Mouse (Mus musculus): ENCODE measurements at regions not wholly inside any gene's neighbourhood (a gene's known extent, or its start where the extent isn't known, plus 50 kb on each side); places are given as distances from the start of the nearest gene placed in this dataset. TPM values are rescaled to one million over a fixed set of nuclear protein-coding genes. Genes with fewer than 3 reads are reported as not detected.

GRCm38 (mm10) chr3:3000199-3000598, 2750.4 kb upstream of the Gm8797 start:
- Histone ChIP-seq H3K9me3 (replicated peaks) (peaks cover 49% of the 10 kb centered on the region), H3K27me3 (ENCODE audit: low read depth, poor library complexity, severe bottlenecking) (no peaks in the 10 kb centered on the region), H3K4me1 (no peaks in the 10 kb centered on the region), H3K4me3 (no peak overlapping the region), H3K27ac (replicated peaks) (no peak overlapping the region), H3K36me3 (no peaks in the 10 kb centered on the region)
- DNase-seq (ENCODE audit: low spot score), result peak; percentile 5

GRCm38 (mm10) chr3:3001224-3001623, 2749.4 kb upstream of the Gm8797 start:
- no peaks in the 10 kb centered on the region for H3K4me1 ChIP-seq
- H3K4me3 ChIP-seq, result no peak overlapping the region
- peaks cover 59% of the 10 kb centered on the region for H3K9me3 ChIP-seq (replicated peaks)
- H3K27me3 ChIP-seq (ENCODE audit: low read depth, poor library complexity, severe bottlenecking), result no peaks in the 10 kb centered on the region
- DNase-seq (ENCODE audit: low spot score), result peak; percentile 4
- no peaks in the 10 kb centered on the region for H3K36me3 ChIP-seq
- H3K27ac ChIP-seq (replicated peaks), result no peak overlapping the region
- 69% methylated on average over 4 of the region's 4 CpGs for WGBS

GRCm38 (mm10) chr3:3001639-3002038, 2749.0 kb upstream of the Gm8797 start:
- Histone ChIP-seq H3K27ac (replicated peaks) (no peak overlapping the region), H3K27me3 (ENCODE audit: low read depth, poor library complexity, severe bottlenecking) (no peaks in the 10 kb centered on the region), H3K4me1 (no peaks in the 10 kb centered on the region), H3K9me3 (replicated peaks) (peaks cover 63% of the 10 kb centered on the region), H3K4me3 (no peak overlapping the region), H3K36me3 (no peaks in the 10 kb centered on the region)
- DNase-seq (ENCODE audit: low spot score), result peak; percentile 7

GRCm38 (mm10) chr3:3003425-3003824, 2747.2 kb upstream of the Gm8797 start:
- WGBS, result 86% methylated on average over 1 of the region's 1 CpGs
- no peaks in the 10 kb centered on the region for H3K36me3 ChIP-seq

GRCm38 (mm10) chr3:3011111-3011510, 2739.5 kb upstream of the Gm8797 start:
- WGBS, result 75% methylated on average over 1 of the region's 1 CpGs
- H3K4me1 ChIP-seq, result no peaks in the 10 kb centered on the region
- H3K9me3 ChIP-seq (replicated peaks), result peaks cover 97% of the 10 kb centered on the region
- H3K4me3 ChIP-seq, result no peak overlapping the region
- no peaks in the 10 kb centered on the region for H3K36me3 ChIP-seq
- no peaks in the 10 kb centered on the region for H3K27me3 ChIP-seq (ENCODE audit: low read depth, poor library complexity, severe bottlenecking)
- no peak overlapping the region for H3K27ac ChIP-seq (replicated peaks)
- DNase-seq (ENCODE audit: low spot score), result peak; percentile 7

More at GRCm38 (mm10) chr3:3003425-3003824, 2747.2 kb upstream of the Gm8797 start:
- Histone ChIP-seq H3K4me3 (no peak overlapping the region), H3K27me3 (ENCODE audit: low read depth, poor library complexity, severe bottlenecking) (no peaks in the 10 kb centered on the region), H3K9me3 (replicated peaks) (peaks cover 81% of the 10 kb centered on the region), H3K27ac (replicated peaks) (no peak overlapping the region), H3K4me1 (no peaks in the 10 kb centered on the region)
- peak; percentile 5 for DNase-seq (ENCODE audit: low spot score)

- peaks cover 92% of the 10 kb centered on the region for H3K9me3 ChIP-seq (replicated peaks)
- no peaks in the 10 kb centered on the region for H3K36me3 ChIP-seq
- H3K4me3 ChIP-seq, result no peak overlapping the region
- H3K27me3 ChIP-seq (ENCODE audit: low read depth, poor library complexity, severe bottlenecking), result no peaks in the 10 kb centered on the region
- WGBS, result 83% methylated on average over 5 of the region's 5 CpGs
- no peak overlapping the region for H3K27ac ChIP-seq (replicated peaks)
- no peak for DNase-seq (ENCODE audit: low spot score)
- no peaks in the 10 kb centered on the region for H3K4me1 ChIP-seq
Measured at GRCm38 (mm10) chr3:3012951-3013350, 2737.7 kb upstream of the Gm8797 start.

- no peaks in the 10 kb centered on the region for H3K36me3 ChIP-seq
- no peaks in the 10 kb centered on the region for H3K27me3 ChIP-seq (ENCODE audit: low read depth, poor library complexity, severe bottlenecking)
- peaks cover 83% of the 10 kb centered on the region for H3K9me3 ChIP-seq (replicated peaks)
- H3K4me3 ChIP-seq, result no peak overlapping the region
- no peaks in the 10 kb centered on the region for H3K4me1 ChIP-seq
- DNase-seq (ENCODE audit: low spot score), result peak; percentile 5
- no peak overlapping the region for H3K27ac ChIP-seq (replicated peaks)
Measured at GRCm38 (mm10) chr3:3014978-3015377, 2735.6 kb upstream of the Gm8797 start.

GRCm38 (mm10) chr3:3016572-3016971, 2734.0 kb upstream of the Gm8797 start:
- H3K9me3 ChIP-seq (replicated peaks), result peaks cover 76% of the 10 kb centered on the region
- H3K36me3 ChIP-seq, result no peaks in the 10 kb centered on the region
- H3K4me3 ChIP-seq, result no peak overlapping the region
- no peaks in the 10 kb centered on the region for H3K27me3 ChIP-seq (ENCODE audit: low read depth, poor library complexity, severe bottlenecking)
- no peaks in the 10 kb centered on the region for H3K4me1 ChIP-seq
- no peak overlapping the region for H3K27ac ChIP-seq (replicated peaks)
- WGBS, result 81% methylated on average over 1 of the region's 1 CpGs
- peak; percentile 2 for DNase-seq (ENCODE audit: low spot score)

GRCm38 (mm10) chr3:3032793-3033192, 2717.8 kb upstream of the Gm8797 start:
- no peaks in the 10 kb centered on the region for H3K4me1 ChIP-seq
- H3K36me3 ChIP-seq, result no peaks in the 10 kb centered on the region
- 91% methylated on average over 2 of the region's 2 CpGs for WGBS
- H3K27me3 ChIP-seq (ENCODE audit: low read depth, poor library complexity, severe bottlenecking), result no peaks in the 10 kb centered on the region
- peak; percentile 6 for DNase-seq (ENCODE audit: low spot score)
- H3K9me3 ChIP-seq (replicated peaks), result peaks cover 79% of the 10 kb centered on the region
- H3K27ac ChIP-seq (replicated peaks), result no peak overlapping the region
- no peak overlapping the region for H3K4me3 ChIP-seq

Small RNAs in the stretch of these regions (microRNA-seq; reads per million reads assigned to microRNA genes)
- gene Gm27460 (not detected), gene Gm28002 (not detected)
